Mouse (Mus musculus) neural tube, embryonic 14.5 days (tissue): ENCODE measurements at regions not wholly inside any gene's neighbourhood (a gene's known extent, or its start where the extent isn't known, plus 50 kb on each side); places are given as distances from the start of the nearest gene placed in this dataset.

ENCODE experiments used
- ATAC-seq: fragments of 200-750 bp; cut with Nextera tagmentation; 2 replicates; pipeline ENCODE4 v1.8.0; 2017; ENCODE audit warnings: low read depth, mild to moderate bottlenecking, moderate TSS enrichment, moderate library complexity
- H3K27ac ChIP-seq: fragments of 300-500 bp; sonication (generic); 2 replicates; pipeline ENCODE4 v1.5.1; 2014; ENCODE audit warnings: low read depth, mild to moderate bottlenecking, control low read depth, low read length, moderate library complexity, mixed read lengths
- H3K27me3 ChIP-seq: fragments of 300-500 bp; sonication (generic); 2 replicates; pipeline ENCODE4 v1.6.1; 2014; ENCODE audit warnings: low read length; ENCODE audit not compliant: control insufficient read depth, insufficient read depth
- H3K36me3 ChIP-seq: fragments of 300-500 bp; sonication (generic); 2 replicates; pipeline ENCODE4 v1.6.1; 2014; ENCODE audit warnings: low read length, mixed read lengths; ENCODE audit not compliant: control insufficient read depth, insufficient read depth
- H3K4me1 ChIP-seq: fragments of 300-500 bp; sonication (generic); 2 replicates; pipeline ENCODE4 v1.6.1; 2014; ENCODE audit warnings: low read length; ENCODE audit not compliant: control insufficient read depth, insufficient read depth
- H3K4me2 ChIP-seq: fragments of 300-500 bp; sonication (generic); 2 replicates; pipeline ENCODE4 v1.6.1; 2014; ENCODE audit warnings: mild to moderate bottlenecking, low read depth, low read length, control low read depth
- H3K4me3 ChIP-seq: fragments of 300-500 bp; sonication (generic); 2 replicates; pipeline ENCODE4 v1.5.1; 2014; ENCODE audit warnings: low read depth, low read length, control low read depth, mixed read lengths
- H3K9ac ChIP-seq: fragments of 300-500 bp; sonication (generic); replicated peaks from 2 replicates; pipeline ENCODE4 v1.6.1; 2014; ENCODE audit warnings: low read depth, mild to moderate bottlenecking, control low read depth, low read length, mixed read lengths
- H3K9me3 ChIP-seq: fragments of 300-500 bp; sonication (generic); 2 replicates; pipeline ENCODE4 v1.6.1; 2016; ENCODE audit warnings: low read length; ENCODE audit not compliant: control insufficient read depth
- WGBS: fragments of 180-500 bp; shearing (Covaris S2); extraction: QIAGEN DNeasy Blood & Tissue Kit; methylation state at CpG from one replicate; pipeline ENCODE4 v1.1.7; 2014; 5-methylcytosine and 5-hydroxymethylcytosine counted together

DNA sequence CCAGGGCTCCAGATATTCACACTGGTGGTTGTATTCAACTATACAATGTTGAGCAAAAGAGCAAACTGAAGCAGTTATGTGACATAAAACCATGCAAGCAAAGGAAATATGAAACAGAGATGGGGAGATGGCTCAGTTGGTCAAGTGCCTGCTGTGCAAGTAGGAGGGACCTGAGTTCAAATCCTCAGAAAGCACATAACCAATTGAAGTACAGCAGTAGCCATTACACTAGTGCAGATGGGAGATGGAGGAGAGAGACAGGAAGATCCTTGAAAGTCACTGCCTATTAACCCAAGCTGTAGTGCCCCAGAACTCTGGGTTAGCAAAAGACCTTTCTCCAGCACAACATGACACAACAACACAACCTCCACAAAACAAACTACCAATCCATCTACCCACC, 100.7 kb upstream of the Cxcr4 start:
- no peak overlapping the region for H3K4me3 ChIP-seq
- H3K9me3 ChIP-seq = no peaks in the 10 kb centered on the region
- no peaks in the 10 kb centered on the region for H3K4me1 ChIP-seq
- H3K4me2 ChIP-seq = no peak overlapping the region
- no peaks in the 10 kb centered on the region for H3K36me3 ChIP-seq
- H3K27me3 ChIP-seq = no peaks in the 10 kb centered on the region
- H3K9ac ChIP-seq = no peak overlapping the region
- no peak for ATAC-seq
- no peak overlapping the region for H3K27ac ChIP-seq

DNA sequence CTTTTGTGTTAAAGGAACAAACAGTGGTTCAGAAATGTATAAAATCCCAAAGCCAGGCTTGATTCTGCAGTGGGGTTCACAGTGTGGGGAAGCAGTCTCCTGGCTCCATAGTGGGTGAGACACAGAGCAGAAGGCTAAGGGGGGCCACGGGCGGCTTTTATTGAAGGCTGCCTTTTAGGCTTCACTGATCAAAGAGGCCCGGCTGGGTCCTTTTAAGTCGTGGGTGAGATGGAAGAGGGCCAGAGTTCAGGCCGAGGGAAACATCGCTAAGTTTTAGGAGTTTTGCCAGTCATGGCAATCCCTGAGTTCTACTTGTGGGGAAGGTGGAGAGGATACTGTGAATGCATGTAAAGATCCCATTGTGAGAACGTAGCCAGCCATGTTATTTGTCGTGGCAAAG, 100.2 kb upstream of the Cxcr4 start:
- Histone ChIP-seq H3K4me1 (no peaks in the 10 kb centered on the region), H3K4me3 (no peak overlapping the region), H3K36me3 (no peaks in the 10 kb centered on the region), H3K4me2 (no peak overlapping the region), H3K9me3 (no peaks in the 10 kb centered on the region), H3K27me3 (no peaks in the 10 kb centered on the region), H3K9ac (no peak overlapping the region), H3K27ac (no peak overlapping the region)
- WGBS = 9% methylated on average over 8 of the region's 8 CpGs
- no peak for ATAC-seq

DNA sequence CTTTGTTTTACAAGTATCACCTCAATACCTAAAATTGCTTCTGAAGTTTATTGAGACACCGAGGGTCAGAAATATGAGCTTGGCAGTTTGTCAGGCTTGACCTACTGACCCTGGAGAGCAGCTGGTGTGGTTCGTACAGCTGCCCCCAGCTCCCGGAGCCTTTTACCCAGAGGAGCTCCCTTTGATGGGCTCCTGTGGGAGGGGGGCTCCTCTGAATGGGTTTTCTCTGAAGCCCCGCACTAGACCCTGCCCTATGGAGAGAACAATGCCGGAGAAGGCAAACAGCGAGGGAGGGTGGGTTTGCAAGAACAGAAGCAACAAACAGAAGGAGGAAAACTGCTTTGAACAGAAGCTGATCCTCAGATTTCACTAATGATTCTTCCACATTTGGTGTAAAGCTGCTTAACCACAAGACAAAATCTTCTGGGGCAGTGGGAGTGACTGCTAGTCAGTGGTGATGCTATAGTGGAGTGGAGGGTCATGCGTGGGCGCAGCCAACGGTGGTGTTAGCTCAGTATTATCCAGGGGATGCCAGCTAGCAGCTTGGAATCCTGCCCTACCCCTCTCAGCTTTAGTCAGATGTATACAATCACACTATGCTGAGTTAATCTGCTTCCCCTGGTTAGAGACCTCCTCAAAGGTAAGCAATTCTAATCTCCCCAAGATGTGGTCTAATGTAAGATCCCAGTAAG, 95.3 kb upstream of the Cxcr4 start:
- Histone ChIP-seq H3K27ac (no peak overlapping the region), H3K9ac (no peak overlapping the region), H3K4me3 (no peak overlapping the region), H3K36me3 (no peaks in the 10 kb centered on the region), H3K9me3 (no peaks in the 10 kb centered on the region), H3K4me2 (no peak overlapping the region), H3K4me1 (no peaks in the 10 kb centered on the region), H3K27me3 (no peaks in the 10 kb centered on the region)
- ATAC-seq = no peak
- WGBS = 9% methylated on average over 9 of the region's 9 CpGs

GRCm38 (mm10) chr1:128685467-128686137, 93.5 kb upstream of the Cxcr4 start:
- H3K36me3 ChIP-seq = no peaks in the 10 kb centered on the region
- no peak overlapping the region for H3K9ac ChIP-seq
- H3K4me3 ChIP-seq = no peak overlapping the region
- H3K27me3 ChIP-seq = no peaks in the 10 kb centered on the region
- H3K27ac ChIP-seq = no peak overlapping the region
- no peak overlapping the region for H3K4me2 ChIP-seq
- H3K4me1 ChIP-seq = no peaks in the 10 kb centered on the region
- ATAC-seq = no peak
- no peaks in the 10 kb centered on the region for H3K9me3 ChIP-seq
- 36% methylated on average over 8 of the region's 8 CpGs for WGBS

- no peaks in the 10 kb centered on the region; the same call in 1 of the 2 replicates for H3K4me1 ChIP-seq
- no peaks in the 10 kb centered on the region for H3K9me3 ChIP-seq
- H3K9ac ChIP-seq = no peak overlapping the region
- no peak for ATAC-seq
- 75% methylated on average over 8 of the region's 8 CpGs for WGBS
- no peak overlapping the region for H3K4me2 ChIP-seq
- H3K27me3 ChIP-seq = no peaks in the 10 kb centered on the region
- H3K27ac ChIP-seq = no peak overlapping the region
- no peak overlapping the region for H3K4me3 ChIP-seq
- H3K36me3 ChIP-seq = no peaks in the 10 kb centered on the region
These were observed 90.8 kb upstream of the Cxcr4 start for GRCm38 (mm10) chr1:128682942-128683341.

DNA sequence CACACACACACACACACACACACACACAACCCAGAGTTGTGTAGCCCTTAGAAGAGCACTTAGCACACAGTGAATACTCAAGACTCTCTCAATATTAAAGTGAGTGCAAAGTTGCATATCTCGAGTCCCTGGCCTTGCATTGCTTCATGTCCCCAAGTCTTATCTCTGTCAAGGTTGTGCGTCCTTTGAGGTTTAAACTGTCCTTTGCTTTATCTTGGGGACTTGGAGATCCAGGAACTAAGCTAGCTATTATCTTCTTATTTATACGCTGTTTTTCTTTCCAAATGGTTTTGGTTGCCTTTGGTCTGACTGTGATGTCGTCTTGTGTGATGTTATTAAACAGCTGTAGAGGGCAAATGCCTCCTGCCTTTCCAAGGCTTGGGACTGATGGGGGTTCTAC, 89.2 kb upstream of the Cxcr4 start:
- Histone ChIP-seq H3K4me2 (no peak overlapping the region), H3K4me3 (no peak overlapping the region), H3K27me3 (no peaks in the 10 kb centered on the region), H3K9me3 (no peaks in the 10 kb centered on the region), H3K4me1 (no peaks in the 10 kb centered on the region; the same call in 1 of the 2 replicates), H3K27ac (no peak overlapping the region), H3K36me3 (no peaks in the 10 kb centered on the region), H3K9ac (no peak overlapping the region)
- ATAC-seq = no peak
- 82% methylated on average over 4 of the region's 4 CpGs for WGBS

DNA sequence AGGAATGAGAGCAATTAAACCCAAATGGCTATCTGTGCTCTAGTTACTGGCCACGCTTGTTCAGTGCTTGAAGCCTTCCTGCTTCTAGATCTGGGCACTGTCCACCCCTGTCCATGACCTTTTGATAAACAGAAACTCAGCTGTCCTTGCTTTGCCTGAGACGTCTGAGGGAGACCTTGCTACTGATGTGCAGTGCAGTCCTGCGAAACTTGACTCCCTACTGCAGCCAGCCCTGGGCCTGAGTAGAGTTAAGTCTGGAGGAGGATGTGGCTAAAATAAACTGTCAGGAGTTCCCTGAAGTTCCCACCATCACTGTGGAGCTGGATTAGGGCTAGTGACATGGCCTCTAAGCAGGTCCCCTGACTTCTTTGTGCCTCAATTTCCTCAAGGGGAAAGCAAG, 88.4 kb upstream of the Cxcr4 start:
- no peaks in the 10 kb centered on the region for H3K9me3 ChIP-seq
- H3K9ac ChIP-seq = no peak overlapping the region
- H3K36me3 ChIP-seq = no peaks in the 10 kb centered on the region
- ATAC-seq = no peak
- no peak overlapping the region for H3K4me2 ChIP-seq
- no peak overlapping the region for H3K4me3 ChIP-seq
- no peaks in the 10 kb centered on the region for H3K27me3 ChIP-seq
- no peaks in the 10 kb centered on the region; the same call in 1 of the 2 replicates for H3K4me1 ChIP-seq
- 65% methylated on average over 3 of the region's 3 CpGs for WGBS
- no peak overlapping the region for H3K27ac ChIP-seq

DNA sequence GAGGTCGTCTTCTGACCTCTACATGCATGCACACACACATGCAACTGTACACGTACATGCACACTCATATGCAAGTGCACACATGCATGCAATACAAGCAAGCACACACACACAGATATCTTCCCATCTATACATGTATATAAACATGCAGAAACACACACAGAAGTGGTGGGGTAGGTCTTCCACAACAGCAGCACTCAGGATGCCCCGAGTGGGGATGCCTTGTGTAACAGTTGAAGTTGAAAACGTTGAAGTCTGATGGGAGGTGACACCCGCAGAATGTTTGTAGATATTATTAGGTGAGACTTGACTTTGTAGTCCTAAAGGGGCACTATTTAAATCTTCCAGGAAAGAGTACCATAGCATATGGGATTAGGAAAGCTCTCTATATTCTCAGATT, 87.9 kb upstream of the Cxcr4 start:
- H3K27me3 ChIP-seq = no peaks in the 10 kb centered on the region
- 88% methylated on average over 5 of the region's 5 CpGs for WGBS
- no peak for ATAC-seq
- H3K4me3 ChIP-seq = no peak overlapping the region
- H3K4me2 ChIP-seq = no peak overlapping the region
- no peak overlapping the region for H3K27ac ChIP-seq
- H3K4me1 ChIP-seq = no peaks in the 10 kb centered on the region; the same call in 1 of the 2 replicates
- H3K9ac ChIP-seq = no peak overlapping the region
- no peaks in the 10 kb centered on the region for H3K9me3 ChIP-seq
- no peaks in the 10 kb centered on the region for H3K36me3 ChIP-seq
